Mouse (Mus musculus): ENCODE results near the gene Pgc.

DNA sequence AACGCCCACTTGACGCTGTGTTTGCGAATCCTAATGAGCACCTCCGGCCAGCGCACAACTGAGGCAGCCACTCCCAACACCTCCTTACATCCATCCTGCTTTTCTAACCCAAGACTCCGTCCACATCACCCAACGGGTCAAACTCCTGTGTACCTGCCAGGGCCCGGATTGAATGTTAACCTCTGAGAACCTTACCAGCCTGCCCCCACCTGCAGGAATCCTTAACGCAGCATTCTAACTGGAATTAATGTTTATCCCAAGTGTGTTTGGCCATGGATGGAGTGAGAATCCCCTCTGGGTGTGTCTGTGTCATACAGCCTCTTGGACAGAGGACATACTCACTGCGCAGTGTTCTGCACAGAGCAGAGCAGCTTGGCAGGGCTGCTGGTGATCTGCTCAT is 28.5 kb upstream of the Pgc start:
- no peak for TF ChIP-seq CTCF (IDR thresholded peaks at IDR 0.05; ENCODE audit: control insufficient read depth, insufficient read depth, insufficient replicate concordance, low read depth, low read length)
- TF ChIP-seq POLR2A (IDR thresholded peaks at IDR 0.05; ENCODE audit: control insufficient read depth, low read depth, low read length) = no peak
